Mouse (Mus musculus) gastrocnemius, postnatal 14 days (tissue): ENCODE results near the gene Gdpd3. TPM values are rescaled to one million over a fixed set of nuclear protein-coding genes. Genes with fewer than 3 reads are reported as not detected.

Experiments
- total RNA-seq, 2 experiments: library from RNA; stranded (reverse); gene quantifications; 2 replicates each; pipeline ENCODE4 v1.2.3; 2021

The Gdpd3 gene
- total RNA-seq, 2 experiments from 2014 or later = 0.92 to 1.8 TPM

Other genes starting within 250 kb of the Gdpd3 start
- 100 to 1,000 TPM; 135 to 136 TPM for gene Eif3c, start 199.9 kb upstream of the Gdpd3 start, total RNA-seq
- gene Apobr, start 181.4 kb upstream of the Gdpd3 start, total RNA-seq = under 1 TPM; 0.55 to 0.88 TPM
- gene Cln3, start 180.5 kb upstream of the Gdpd3 start, total RNA-seq = 1 to 10 TPM; 6.5 to 7.6 TPM
- not detected for gene Il27, start 171.4 kb upstream of the Gdpd3 start, total RNA-seq
- gene Nupr1, start 135.5 kb upstream of the Gdpd3 start, total RNA-seq = 10 to 100 TPM; 15.4 to 18.3 TPM
- gene Sgf29, start 117.0 kb upstream of the Gdpd3 start, total RNA-seq = 10 to 100 TPM; 23.2 to 24.6 TPM
- gene Sult1a1, start 89.9 kb upstream of the Gdpd3 start, total RNA-seq = 10 to 100 TPM; 20.3 to 45.9 TPM
- gene Bola2, start 70.9 kb upstream of the Gdpd3 start, total RNA-seq = 10 to 100 TPM; 40.7 to 41.6 TPM
- 1 to 10 TPM; 3.7 to 4.6 TPM for gene Slx1b, start 70.5 kb upstream of the Gdpd3 start, total RNA-seq
- 1 to 10 TPM; 2.7 to 3.6 TPM for gene Coro1a, start 58.5 kb upstream of the Gdpd3 start, total RNA-seq
- gene Mapk3, start 6.7 kb upstream of the Gdpd3 start, total RNA-seq = 10 to 100 TPM; 35.0 to 40.0 TPM
- gene Ypel3, start 10.6 kb downstream of the Gdpd3 start, total RNA-seq = 10 to 100 TPM; 52.4 to 64.9 TPM
- under 1 TPM; 0.31 to 0.55 TPM for gene Tbx6, start 15.1 kb downstream of the Gdpd3 start, total RNA-seq
- gene Ppp4c, start 26.2 kb downstream of the Gdpd3 start, total RNA-seq = 10 to 100 TPM; 28.0 to 33.6 TPM
- 10 to 100 TPM; 12.5 to 14.2 TPM for gene Fam57b, start 31.3 kb downstream of the Gdpd3 start, total RNA-seq
- gene 4930451I11Rik, start 65.3 kb downstream of the Gdpd3 start, total RNA-seq = not detected
- gene Doc2a, start 81.1 kb downstream of the Gdpd3 start, total RNA-seq = not detected
- 1 to 10 TPM; 6.1 to 8.5 TPM for gene Hirip3, start 95.6 kb downstream of the Gdpd3 start, total RNA-seq
- gene Ino80e, start 96.0 kb downstream of the Gdpd3 start, total RNA-seq = 10 to 100 TPM; 13.7 to 14.1 TPM
- gene Taok2, start 118.4 kb downstream of the Gdpd3 start, total RNA-seq = 10 to 100 TPM; 33.1 to 33.5 TPM
- gene Tmem219, start 156.6 kb downstream of the Gdpd3 start, total RNA-seq = 10 to 100 TPM; 11.9 to 13.1 TPM
- 1 to 10 TPM; 2.5 to 3.2 TPM for gene Kctd13, start 162.5 kb downstream of the Gdpd3 start, total RNA-seq
- gene Asphd1, start 183.2 kb downstream of the Gdpd3 start, total RNA-seq = not detected
- gene Sez6l2, start 184.2 kb downstream of the Gdpd3 start, total RNA-seq = 1 to 10 TPM; 7.3 to 7.5 TPM
- 10 to 100 TPM; 34.9 to 38.5 TPM for gene Cdipt, start 209.6 kb downstream of the Gdpd3 start, total RNA-seq
- gene Cdiptos, start 209.8 kb downstream of the Gdpd3 start, total RNA-seq = under 1 TPM; 0.59 to 0.78 TPM
- 10 to 100 TPM; 19.5 to 27.1 TPM for gene Mvp, start 248.3 kb downstream of the Gdpd3 start, total RNA-seq